Mouse (Mus musculus) testis, adult 2 months (tissue): ENCODE results near the gene Oaz1.

ENCODE experiments used
- CTCF ChIP-seq: fragments of 200-500 bp; IDR thresholded peaks from 2 replicates; pipeline ENCODE4 v1.5.1; 2012; ENCODE audit warnings: low read depth, mild to moderate bottlenecking, inconsistent platforms, low read length, moderate library complexity; ENCODE audit not compliant: control insufficient read depth, insufficient read depth, insufficient replicate concordance
- POLR2A ChIP-seq: fragments of 200-500 bp; IDR thresholded peaks from 2 replicates; pipeline ENCODE4 v1.6.1; 2012; ENCODE audit warnings: low read depth, mild to moderate bottlenecking, inconsistent platforms, low read length, moderate library complexity; ENCODE audit not compliant: control insufficient read depth

DNA sequence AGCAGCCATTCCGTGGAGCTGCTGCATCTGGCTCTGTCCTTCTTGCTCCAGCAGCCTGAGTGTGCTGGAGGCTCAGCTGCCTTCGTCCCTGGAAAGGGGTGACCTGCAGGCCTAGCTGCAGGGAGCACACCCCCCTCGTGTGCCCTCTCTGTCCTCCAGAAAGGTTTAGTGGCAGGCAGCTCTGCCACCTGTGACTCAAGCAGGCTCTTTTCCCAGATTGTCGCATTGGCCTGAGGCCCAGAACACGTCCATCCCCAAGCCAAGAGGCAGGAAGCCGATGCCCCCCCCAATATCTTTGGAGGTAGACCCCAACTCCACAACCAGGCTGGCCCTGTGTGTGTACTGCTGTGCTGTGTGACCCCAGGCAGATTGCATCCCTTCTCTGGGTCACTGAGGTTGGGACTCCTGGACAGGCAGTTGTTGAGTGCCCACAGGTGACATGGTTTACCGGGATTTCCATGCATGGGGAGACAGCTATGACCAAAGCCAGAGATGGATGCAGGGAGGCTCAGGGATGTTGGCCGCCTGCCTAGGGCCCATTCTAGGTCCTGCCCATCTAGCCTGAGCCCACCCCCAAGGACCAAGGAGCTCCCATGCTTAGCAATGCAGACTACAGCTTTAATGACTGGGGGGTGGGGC lies 18.7 kb downstream of the Oaz1 start:
- TF ChIP-seq CTCF, result no peak
- TF ChIP-seq POLR2A, result no peak
